Mouse (Mus musculus): Measurements from ENCODE around the gene Pheta1.

Pheta1 gene

GRCm38 (mm10) chr5:121825606-121826005, 23.2 kb upstream of the Pheta1 start:
- no peak for DNase-seq (ENCODE audit: low read depth)

DNA sequence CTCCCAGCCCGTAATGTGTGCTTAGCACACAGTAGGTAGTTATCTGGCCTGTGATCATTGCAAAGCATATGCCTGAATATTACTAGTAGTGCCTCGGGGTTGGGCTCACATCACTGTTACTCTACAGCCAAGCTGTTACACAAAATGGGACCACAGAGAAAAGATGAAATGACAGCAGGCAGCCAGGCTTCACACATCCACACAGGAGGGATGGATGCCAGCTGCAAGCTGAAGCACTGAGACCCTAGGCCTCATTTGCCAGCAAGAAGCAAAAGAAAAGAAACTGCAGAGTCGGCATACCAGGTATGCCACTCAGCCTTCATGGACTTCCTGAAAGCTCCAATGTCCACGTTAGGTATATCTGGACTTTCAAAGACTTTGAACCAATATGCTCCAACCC, 20.9 kb upstream of the Pheta1 start:
- no peak for DNase-seq (ENCODE audit: low read depth)

DNA sequence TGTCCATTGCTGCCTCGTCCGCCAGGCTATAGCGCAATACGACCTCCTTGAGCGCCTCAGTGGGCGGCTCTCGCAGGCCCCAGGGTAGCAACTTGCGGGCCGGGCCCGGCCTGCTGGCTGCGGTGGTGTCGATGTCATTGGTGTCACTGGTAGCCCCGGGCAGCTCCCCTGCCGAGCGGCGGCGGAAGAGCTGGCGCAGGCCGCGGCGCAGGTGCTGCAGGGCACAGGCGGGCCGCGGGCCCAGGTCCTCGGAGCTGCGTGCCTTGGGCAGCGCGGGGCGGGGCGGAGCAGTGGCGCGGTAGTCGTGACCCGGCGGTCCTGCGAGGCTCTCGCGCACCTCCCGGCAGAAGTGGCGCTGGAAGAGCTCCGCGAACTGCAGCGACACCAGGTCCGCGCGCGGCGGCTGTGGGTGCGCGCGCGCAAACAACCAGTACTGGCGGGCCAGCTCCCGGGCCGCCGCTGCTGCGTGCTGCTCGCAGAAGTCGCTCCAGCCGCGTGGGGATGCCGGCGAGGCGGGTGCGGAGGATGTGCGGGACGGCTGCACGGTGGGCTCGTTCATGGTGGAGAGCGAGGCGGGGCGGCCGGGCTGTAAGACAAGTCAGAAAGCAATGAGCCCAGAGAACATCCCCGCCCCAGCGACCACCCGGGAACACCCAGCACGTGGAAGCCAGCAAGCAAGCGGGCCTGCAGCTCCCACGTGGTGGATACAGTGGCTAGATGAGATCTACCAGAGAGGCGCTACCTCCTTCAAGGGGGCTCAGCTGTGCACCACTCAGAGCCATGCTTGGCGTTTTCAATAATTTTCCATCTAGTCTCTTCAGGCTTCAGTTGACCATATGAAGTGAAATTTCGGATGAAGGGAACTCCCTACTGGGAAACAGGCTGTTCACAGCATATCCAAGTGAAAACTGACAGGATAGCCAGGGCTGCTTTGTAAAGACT, 20.0 kb upstream of the Pheta1 start:
- DNase-seq (ENCODE audit: low read depth) = no peak

GRCm38 (mm10) chr5:121831002-121831601, 17.7 kb upstream of the Pheta1 start:
- DNase-seq (ENCODE audit: low read depth) = no peak

- no peak for DNase-seq (ENCODE audit: low read depth)
These were observed 16.2 kb upstream of the Pheta1 start for GRCm38 (mm10) chr5:121832376-121833155.

DNA sequence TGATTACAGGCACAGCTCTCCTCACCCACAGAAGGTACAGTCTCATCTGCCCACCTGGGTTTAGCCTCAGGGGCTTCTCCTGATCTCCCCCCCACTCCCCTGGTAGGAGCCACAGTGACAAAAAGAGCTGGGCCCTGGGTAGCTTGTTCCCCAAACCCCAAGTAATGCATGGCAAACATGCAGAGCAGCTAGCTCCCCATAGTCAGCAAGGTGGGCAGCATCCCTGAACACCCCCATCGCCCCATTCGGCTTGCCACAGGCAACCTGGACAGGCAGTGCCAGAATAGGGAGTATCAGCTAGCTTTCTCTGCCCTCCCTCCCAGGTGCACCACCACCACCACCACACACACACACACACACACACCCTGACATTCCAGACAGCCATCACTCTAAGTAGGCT, 15.6 kb upstream of the Pheta1 start:
- DNase-seq (ENCODE audit: low read depth) = no peak

DNA sequence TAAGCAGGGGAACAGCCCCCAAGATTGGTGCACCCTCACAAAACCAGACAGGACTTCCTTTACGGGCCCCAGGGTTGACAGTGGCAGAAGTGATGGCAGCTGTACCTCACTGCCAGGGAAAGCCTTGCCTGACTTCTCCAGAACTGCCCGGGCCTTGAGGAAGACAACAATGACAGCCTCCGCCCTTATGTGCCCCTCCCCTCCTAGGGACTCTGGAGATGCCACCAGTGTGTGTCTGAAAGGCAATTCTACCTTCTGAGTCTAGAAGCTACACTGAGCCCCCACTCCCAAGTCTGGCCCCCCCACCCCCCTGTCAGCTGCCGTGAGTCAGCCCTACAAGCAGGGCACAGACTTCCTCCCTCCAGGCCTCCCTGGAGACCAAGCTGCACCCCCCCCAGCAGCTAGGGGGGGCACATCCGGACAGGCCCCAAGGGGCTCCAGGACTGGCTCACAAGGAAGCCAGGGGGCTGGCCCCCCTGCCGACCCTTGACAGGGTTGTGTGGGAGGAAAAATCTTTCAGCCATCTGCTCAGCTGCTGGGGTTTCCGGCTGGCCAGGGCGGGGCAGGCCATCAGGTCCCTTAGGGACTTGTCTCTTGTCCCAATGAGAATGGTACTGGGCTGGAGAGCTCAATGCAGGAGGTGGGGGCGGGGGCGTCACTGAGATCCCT, 15.1 kb upstream of the Pheta1 start:
- DNase-seq (ENCODE audit: low read depth) = peak; percentile 39

GRCm38 (mm10) chr5:121834241-121834606, 14.6 kb upstream of the Pheta1 start:
- no peak for DNase-seq (ENCODE audit: low read depth)

- peak; percentile 50 for DNase-seq (ENCODE audit: low read depth)
These were observed 13.6 kb upstream of the Pheta1 start for GRCm38 (mm10) chr5:121834991-121835747.

GRCm38 (mm10) chr5:121835949-121836691, 12.7 kb upstream of the Pheta1 start:
- peak; percentile 52 for DNase-seq (ENCODE audit: low read depth)

GRCm38 (mm10) chr5:121836692-121837415, 11.9 kb upstream of the Pheta1 start:
- peak; percentile 95 for DNase-seq (ENCODE audit: low read depth)

GRCm38 (mm10) chr5:121837441-121838340, 11.1 kb upstream of the Pheta1 start, which contains the start of gene Sh2b3:
Gene Sh2b3, minus strand, starts transcription at chr5:121837646.
- peak; percentile 82 for DNase-seq (ENCODE audit: low read depth)

DNA sequence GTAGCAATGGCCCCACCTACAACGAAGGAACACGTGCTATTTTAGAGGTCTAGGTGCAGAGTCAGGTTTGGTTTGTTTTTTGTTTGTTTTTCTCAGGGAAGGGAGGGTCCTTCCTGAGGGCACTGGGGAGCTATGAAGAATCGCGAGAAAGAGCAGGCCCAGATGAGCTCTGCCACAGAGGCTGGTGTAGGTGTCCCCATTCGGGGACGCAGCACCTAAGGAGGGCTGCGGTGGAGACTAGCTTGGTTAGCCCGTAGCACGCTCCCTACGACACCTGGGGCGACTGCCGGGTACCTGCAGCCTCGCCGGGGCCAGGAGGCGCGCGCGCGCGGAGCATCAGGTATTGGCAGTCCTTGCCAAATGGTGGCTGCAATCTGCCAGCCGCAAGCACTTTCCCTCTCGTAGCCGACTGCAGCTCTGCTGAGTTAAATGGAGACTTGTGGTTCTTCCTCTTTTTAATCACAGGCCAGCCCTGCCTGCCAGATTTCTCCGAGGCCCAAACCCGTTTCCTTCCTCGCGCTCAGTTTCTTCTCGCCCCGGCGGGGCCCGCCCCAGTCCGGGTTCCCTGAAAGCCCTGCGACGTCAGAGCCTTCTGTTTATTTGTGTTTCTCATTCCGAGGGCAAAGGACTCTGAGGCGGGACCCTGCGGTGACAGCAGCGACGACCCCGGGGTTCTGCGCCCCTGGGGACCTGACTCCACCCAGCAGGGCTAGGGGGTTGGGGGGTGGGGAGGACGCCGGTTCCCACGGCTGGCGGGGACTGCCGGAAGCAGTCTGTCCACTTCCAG, 10.2 kb upstream of the Pheta1 start:
- peak; percentile 87 for DNase-seq (ENCODE audit: low read depth)

DNA sequence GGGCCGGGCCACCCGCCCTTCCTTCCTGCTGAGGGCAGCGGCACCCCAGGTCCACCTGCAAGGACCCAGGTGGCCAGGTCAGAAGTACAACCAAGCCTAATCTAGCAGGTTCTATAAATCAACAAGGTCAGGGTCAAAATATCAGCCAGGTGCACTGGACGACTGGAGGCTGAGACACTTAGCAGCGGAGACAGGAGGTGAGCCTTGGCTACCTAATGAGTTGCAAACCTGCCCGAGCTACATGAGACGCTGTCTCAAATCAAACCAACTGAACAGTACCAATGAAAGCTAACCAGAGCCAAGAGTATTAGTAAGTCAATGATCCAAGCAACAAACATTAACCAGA, 9.7 kb upstream of the Pheta1 start:
- DNase-seq (ENCODE audit: low read depth) = peak; percentile 52

- no peak for DNase-seq (ENCODE audit: low read depth)
These were observed 7.3 kb upstream of the Pheta1 start for GRCm38 (mm10) chr5:121841516-121841915.

DNA sequence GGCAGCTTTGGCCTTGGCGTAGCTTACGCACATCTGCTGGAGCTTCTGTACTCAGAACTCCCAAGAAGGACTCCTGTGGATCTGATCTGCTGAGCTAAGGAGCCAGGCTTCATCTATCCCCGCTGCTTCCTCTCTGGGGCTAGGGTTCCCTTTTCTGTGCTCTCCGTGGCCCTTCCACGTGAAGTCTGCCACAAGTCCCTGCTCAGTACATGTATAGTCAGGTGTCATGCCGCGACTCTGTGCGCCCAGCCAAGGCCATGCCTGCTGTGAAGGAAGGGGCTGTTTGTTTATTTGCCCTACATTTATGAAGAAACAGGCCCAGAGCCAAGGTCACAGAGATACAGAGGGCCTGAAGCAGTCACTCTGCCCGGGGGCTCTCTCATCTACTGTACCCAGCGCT, 6.8 kb upstream of the Pheta1 start:
- DNase-seq (ENCODE audit: low read depth) = no peak

DNA sequence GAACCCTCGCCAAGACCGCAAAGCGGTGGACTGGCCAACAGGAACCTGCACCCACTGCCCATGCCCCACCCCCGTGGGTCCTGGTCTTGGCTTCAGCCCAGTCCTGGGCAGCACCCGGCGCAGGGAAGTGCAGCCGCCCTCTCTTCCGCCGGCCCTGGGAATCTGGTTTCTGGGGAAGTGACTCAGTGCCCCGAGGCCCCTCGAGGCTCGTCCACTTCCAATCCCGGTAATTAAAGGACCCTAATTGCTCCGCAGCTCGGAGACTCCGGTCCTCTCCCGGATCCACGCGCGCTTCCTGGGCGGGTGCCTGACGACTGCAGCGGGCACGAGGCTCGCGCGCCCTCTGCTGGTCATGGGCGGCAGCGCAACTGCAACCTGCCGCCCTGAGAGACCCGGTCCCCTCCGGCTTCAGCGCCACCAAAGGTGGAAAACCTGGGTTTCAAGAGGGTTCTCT, 6.1 kb upstream of the Pheta1 start:
- DNase-seq (ENCODE audit: low read depth) = peak; percentile 89

Measured in induced T-regulatory cell, adult 2 months (primary cell).